Mouse (Mus musculus): Measurements from ENCODE around the gene Nuak1. TPM values are rescaled to one million over a fixed set of nuclear protein-coding genes. Genes with fewer than 3 reads are reported as not detected.

The Nuak1 gene
- polyA plus RNA-seq, 1 experiment from 2014 or later: 4.6 TPM

DNA sequence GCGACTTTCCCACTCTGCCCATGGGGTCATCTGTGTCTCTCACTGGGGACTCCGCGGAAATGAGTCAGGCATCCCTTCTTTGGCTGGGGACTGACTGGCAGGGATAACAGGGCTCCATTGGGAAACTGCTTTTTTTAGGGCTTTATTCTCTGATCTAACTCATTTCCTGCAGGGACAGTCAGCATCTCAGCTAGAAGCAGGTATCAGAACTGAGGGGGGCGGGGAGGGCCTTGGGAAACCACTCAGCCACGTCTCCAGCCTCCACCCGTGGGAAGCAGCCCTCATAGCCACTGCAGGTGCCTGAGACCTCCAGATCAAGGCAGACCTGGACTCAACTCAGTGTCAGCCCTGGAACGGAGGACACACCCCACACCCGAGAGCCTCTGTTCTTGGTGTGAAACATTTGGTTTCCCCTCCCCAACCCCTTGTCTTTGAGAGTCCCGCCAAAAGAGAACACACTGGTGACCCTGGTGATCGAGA lies 68.7 kb downstream of the Nuak1 start:
- 72% methylated on average over 10 of the region's 10 CpGs for WGBS (ENCODE audit: missing documents)
- H3K27ac ChIP-seq: no peak overlapping the region
- H3K4me3 ChIP-seq (ENCODE audit: inconsistent target): no peak overlapping the region
- peaks cover 9% of the 10 kb centered on the region; the same call in 1 of the 2 replicates for H3K36me3 ChIP-seq (ENCODE audit: inconsistent target)
- no peaks in the 10 kb centered on the region for H3K79me2 ChIP-seq (ENCODE audit: inconsistent target)

DNA sequence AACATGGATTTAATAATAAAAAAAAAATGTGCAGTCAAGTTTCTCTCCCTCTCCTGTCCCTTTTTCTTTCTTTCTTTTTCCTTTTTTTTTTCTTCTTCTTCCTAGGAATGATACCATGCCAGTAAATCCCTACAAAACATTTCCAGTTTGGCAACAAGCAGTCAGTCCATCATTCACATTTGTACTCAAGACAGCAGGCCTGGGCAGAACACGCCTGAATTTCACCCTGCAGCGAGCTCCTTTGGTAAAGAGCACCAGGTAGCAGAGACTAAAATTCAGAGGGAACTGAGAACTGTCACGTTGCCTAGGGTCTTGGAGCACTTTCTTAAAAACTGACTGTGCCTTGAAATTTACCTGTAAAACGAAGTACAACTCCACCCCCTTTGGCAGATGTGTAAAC lies 69.2 kb downstream of the Nuak1 start:
- no peak overlapping the region for H3K27ac ChIP-seq
- 97% methylated on average over 4 of the region's 4 CpGs for WGBS (ENCODE audit: missing documents)

DNA sequence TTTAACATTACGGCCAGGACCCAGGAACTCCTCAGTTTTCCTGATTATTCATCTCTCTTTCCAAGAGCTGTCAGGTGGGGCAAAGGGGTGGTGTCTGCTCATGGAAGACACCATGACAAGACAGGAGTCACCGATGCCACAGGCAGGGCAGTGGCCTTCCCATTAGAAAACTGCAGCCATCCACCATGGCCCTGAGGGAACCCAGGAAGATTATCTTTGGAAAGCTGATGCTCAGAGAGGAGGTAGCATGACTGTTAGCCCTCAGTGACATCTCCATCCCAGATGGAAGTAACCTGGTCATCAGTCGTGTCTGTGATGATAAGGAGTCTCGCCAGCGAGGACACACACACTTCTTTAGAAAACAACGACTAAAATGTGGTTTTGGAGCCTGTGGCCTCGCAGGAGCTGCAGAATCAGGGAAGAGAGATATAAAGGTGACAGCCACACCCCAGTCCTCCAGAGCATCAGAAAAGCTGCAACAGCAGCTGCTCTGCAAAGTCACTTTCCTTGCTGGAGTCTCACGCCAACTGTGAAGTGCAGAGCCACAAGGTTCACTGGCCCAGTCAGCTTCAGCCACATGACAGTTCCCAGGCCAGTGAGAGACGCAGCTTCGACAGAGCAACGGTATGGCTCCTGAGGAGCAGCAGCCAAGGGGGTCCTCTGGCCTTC lies 70.6 kb downstream of the Nuak1 start:
- Histone ChIP-seq H3K36me3 (ENCODE audit: inconsistent target) (peaks cover 5% of the 10 kb centered on the region; the same call in 1 of the 2 replicates), H3K27ac (no peak overlapping the region), H3K4me3 (ENCODE audit: inconsistent target) (no peak overlapping the region), H3K79me2 (ENCODE audit: inconsistent target) (no peaks in the 10 kb centered on the region)
- 88% methylated on average over 11 of the region's 11 CpGs for WGBS (ENCODE audit: missing documents)

More for the DNA sequence above, 69.2 kb downstream of the Nuak1 start:
- peaks cover 9% of the 10 kb centered on the region; the same call in 1 of the 2 replicates for H3K36me3 ChIP-seq (ENCODE audit: inconsistent target)
- no peaks in the 10 kb centered on the region for H3K79me2 ChIP-seq (ENCODE audit: inconsistent target)
- no peak overlapping the region for H3K4me3 ChIP-seq (ENCODE audit: inconsistent target)

DNA sequence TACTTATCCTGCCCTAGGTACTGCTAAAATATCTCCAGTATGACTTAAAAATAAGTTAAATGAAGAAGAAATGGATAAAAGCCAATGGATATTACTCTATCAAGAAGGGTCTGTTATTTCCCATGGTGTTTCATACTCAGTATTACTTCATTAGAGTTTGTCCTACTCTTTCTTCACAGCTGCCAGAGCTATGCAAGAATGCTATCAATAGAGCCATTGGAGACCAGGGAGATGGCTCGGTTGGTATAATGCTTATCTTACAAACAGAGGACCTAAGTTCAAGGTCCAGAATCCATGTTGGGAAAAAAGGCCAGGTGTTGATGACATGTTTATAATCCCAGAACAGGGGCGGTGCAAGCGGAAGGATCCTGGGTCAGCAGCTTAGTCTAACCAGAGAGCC lies 72.2 kb downstream of the Nuak1 start:
- no peaks in the 10 kb centered on the region for H3K36me3 ChIP-seq (ENCODE audit: inconsistent target)
- no peak overlapping the region for H3K4me3 ChIP-seq (ENCODE audit: inconsistent target)
- WGBS (ENCODE audit: missing documents): 100% methylated on average over 3 of the region's 3 CpGs
- no peaks in the 10 kb centered on the region for H3K79me2 ChIP-seq (ENCODE audit: inconsistent target)
- no peak overlapping the region for H3K27ac ChIP-seq

DNA sequence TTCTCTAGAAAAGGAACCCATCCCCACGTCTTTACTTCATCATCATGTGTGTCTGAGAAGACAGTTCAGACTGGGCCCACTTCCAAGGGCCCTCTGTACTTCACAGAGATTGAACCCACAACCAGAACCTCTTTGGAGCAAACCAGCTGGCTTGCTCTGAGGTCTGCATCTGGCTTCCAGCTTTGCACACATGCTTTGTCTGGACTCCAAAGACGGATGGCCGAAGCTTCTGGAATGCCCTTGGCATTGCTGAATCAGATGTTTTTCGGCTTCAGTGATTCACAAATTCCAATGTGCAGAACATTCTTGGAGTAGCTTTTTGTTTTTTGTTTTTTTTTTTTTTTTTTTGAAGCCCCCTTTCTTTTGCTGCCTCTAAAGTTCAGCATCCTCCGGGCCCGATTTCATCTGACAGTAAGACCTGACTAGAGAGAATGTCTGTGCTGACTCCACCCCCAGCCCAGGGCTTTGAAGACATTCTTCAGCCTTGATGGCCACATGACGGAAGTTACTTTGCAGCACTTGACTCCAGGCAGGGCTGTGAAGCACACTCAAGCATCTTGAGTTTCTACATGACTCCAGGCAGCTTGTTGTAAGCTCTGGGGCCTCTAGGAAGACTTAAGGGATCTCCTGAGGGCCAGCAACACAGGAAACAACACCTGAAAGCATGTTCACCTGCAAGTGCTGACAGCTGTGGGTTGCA lies 75.1 kb downstream of the Nuak1 start:
- WGBS (ENCODE audit: missing documents): 93% methylated on average over 7 of the region's 7 CpGs
- H3K79me2 ChIP-seq (ENCODE audit: inconsistent target): no peaks in the 10 kb centered on the region
- H3K4me3 ChIP-seq (ENCODE audit: inconsistent target): no peak overlapping the region
- no peaks in the 10 kb centered on the region for H3K36me3 ChIP-seq (ENCODE audit: inconsistent target)
- H3K27ac ChIP-seq: no peak overlapping the region

DNA sequence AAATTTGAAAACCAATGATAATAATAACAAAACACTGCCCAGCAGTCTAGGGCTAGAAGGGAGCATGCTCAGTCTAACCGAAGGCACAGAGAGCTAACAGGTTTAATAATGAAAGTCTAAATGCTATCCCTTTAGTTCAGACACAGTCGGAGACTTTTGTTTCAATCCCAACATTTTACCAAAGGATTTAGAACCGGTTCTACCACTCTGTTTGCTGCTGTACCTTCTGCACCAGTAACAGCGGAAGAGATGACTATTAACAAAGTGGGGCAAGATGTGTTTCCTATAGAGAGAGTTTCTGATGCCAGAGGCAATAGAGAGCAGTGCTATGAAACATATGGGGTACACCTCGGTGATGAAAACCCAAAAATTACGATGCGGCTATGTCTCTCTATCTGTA lies 76.6 kb downstream of the Nuak1 start:
- H3K27ac ChIP-seq: no peak overlapping the region
- 92% methylated on average over 7 of the region's 7 CpGs for WGBS (ENCODE audit: missing documents)
- H3K4me3 ChIP-seq (ENCODE audit: inconsistent target): no peak overlapping the region
- H3K79me2 ChIP-seq (ENCODE audit: inconsistent target): no peaks in the 10 kb centered on the region
- H3K36me3 ChIP-seq (ENCODE audit: inconsistent target): no peaks in the 10 kb centered on the region

DNA sequence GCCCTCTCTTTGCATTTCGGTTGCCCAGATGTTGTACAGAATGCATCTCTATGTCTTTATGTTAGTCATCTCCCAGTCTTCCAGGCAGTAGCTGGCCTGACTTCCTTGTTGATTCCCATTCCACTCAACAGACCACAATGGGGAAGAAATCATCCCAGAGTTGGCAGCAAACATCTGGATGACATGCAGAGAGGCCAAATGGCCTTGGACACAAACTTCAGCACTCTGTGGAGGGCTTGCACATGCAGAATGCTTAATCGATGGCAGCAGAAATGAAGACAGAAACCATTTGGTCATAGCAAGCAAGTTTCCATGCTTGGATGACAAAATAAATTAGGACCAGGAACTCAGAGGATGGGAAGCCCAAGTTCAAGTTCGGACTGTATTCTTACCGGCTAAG lies 79.4 kb downstream of the Nuak1 start:
- no peaks in the 10 kb centered on the region for H3K79me2 ChIP-seq (ENCODE audit: inconsistent target)
- WGBS (ENCODE audit: missing documents): 89% methylated on average over 4 of the region's 4 CpGs
- no peak overlapping the region for H3K4me3 ChIP-seq (ENCODE audit: inconsistent target)
- H3K36me3 ChIP-seq (ENCODE audit: inconsistent target): no peaks in the 10 kb centered on the region
- no peak overlapping the region for H3K27ac ChIP-seq

DNA sequence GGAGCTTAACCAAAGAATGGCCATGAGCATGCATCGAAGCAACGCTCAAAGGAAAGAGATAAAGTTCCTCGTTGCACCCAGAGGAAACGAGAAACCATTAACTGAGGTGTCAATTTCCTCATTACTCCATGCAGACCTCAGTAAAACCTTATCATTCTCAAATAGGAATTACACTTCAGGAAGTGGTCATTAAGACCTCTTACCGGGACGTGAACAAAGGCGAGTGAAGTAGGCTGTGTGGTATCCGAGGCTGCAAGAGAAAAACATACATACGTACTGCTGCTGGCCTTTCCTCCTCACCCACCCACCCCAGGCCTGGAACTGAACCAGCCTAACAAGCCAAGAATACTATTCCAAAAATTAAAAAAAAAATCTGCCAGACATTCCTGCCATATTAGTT lies 80.0 kb downstream of the Nuak1 start:
- 15% methylated on average over 9 of the region's 9 CpGs for WGBS (ENCODE audit: missing documents)
- Histone ChIP-seq H3K27ac (no peak overlapping the region), H3K4me3 (ENCODE audit: inconsistent target) (no peak overlapping the region), H3K36me3 (ENCODE audit: inconsistent target) (no peaks in the 10 kb centered on the region), H3K79me2 (ENCODE audit: inconsistent target) (no peaks in the 10 kb centered on the region)

DNA sequence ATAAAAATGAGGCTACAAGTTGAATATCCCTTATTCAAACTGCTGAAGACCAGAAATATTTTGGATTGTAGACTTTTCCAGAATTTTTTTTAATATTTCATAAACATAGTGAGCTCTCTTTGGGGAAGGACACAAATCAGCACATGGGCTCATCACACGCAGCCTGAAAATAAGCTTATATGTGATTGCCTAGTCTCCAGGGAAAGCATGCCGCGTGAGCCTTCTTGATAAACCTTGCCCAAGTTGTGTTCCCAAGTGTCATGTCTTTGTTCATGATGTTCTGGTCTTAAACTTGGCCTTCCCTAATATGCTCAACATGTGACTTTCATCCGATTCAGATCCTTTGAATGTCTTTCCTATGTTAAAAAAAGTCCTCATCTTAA lies 81.7 kb downstream of the Nuak1 start:
- Histone ChIP-seq H3K4me3 (ENCODE audit: inconsistent target) (no peak overlapping the region), H3K79me2 (ENCODE audit: inconsistent target) (no peaks in the 10 kb centered on the region), H3K27ac (no peak overlapping the region), H3K36me3 (ENCODE audit: inconsistent target) (no peaks in the 10 kb centered on the region)
- 93% methylated on average over 4 of the region's 4 CpGs for WGBS (ENCODE audit: missing documents)

DNA sequence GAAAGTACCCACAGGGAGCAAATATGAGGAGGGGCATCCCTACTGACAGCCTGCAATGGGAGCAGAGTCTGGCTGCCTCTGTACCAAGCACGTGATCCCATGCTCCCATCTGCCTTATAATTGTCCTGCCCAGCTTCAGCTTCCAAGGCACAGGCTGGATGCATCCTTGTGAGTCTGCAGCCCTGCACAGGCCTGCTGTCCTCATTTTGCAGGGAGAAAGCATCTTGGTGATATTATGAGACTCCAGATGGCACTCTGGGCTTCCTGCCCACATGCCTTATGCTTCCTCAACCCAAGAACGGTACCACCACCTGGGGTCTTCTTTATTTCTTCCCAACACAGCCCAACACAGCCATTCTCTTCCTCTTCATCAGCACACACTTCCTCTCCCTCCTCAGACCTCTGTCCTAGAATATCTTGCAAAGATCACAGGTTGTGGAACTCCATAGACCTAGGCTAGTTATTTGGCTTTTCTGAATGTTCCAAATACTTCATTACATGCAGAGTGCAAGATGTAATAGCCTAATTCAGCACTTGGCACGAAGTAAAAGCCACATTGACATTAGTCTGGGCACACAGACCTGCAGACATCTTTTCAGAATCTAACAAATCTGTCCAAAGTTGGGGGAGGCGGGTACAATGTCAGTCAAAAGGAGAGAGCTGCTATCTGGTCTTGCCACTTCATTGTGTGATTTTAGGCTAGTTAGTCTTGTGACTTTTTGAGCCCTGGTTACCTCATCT lies 82.2 kb downstream of the Nuak1 start:
- no peak overlapping the region for H3K27ac ChIP-seq
- no peak overlapping the region for H3K4me3 ChIP-seq (ENCODE audit: inconsistent target)
- no peaks in the 10 kb centered on the region for H3K79me2 ChIP-seq (ENCODE audit: inconsistent target)
- no peaks in the 10 kb centered on the region for H3K36me3 ChIP-seq (ENCODE audit: inconsistent target)
- 49% methylated on average over 4 of the region's 4 CpGs for WGBS (ENCODE audit: missing documents)

DNA sequence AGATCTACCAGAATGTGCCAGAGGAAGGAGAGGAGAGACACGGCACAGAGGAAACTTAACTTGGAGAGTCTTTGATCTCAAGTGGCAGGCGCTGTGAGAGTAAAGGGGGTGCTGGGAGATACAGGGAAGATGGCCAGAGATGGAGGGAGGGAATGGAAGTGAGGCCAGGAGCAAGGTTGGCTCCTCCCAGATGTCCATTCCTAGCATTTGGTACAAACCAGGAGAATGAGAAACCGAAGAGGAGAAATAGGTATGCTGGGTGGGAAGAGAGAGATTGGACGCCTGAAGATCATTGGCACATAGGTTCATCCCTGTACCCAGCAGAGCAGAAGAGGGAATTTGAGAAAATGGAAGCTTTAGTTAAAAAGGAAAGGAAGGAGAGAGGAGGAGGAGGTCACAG lies 82.8 kb downstream of the Nuak1 start:
- Histone ChIP-seq H3K27ac (no peak overlapping the region), H3K36me3 (ENCODE audit: inconsistent target) (no peaks in the 10 kb centered on the region), H3K4me3 (ENCODE audit: inconsistent target) (no peak overlapping the region), H3K79me2 (ENCODE audit: inconsistent target) (no peaks in the 10 kb centered on the region)
- WGBS (ENCODE audit: missing documents): 96% methylated on average over 3 of the region's 4 CpGs

DNA sequence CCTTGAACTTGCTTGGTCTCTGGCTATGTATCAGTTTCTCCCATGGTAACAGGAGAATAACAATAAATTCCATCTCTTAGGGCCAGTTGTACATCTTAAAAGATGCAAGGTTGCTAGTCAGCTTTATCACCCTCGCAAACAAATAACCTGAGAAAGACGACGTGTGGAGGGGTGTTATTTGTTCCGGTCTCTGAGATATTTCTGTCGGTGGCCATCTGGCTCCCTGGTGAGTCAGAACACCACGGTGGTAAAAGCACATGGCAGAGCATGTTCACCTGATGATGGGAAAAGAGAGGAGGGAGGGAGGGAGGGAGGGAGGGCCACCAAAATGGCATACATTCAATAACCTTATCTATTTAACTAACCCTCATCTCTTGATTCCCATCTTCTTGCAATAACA lies 86.1 kb downstream of the Nuak1 start:
- no peaks in the 10 kb centered on the region for H3K36me3 ChIP-seq (ENCODE audit: inconsistent target)
- no peaks in the 10 kb centered on the region for H3K79me2 ChIP-seq (ENCODE audit: inconsistent target)
- no peak overlapping the region for H3K27ac ChIP-seq
- H3K4me3 ChIP-seq (ENCODE audit: inconsistent target): no peak overlapping the region
- 97% methylated on average over 6 of the region's 6 CpGs for WGBS (ENCODE audit: missing documents)

DNA sequence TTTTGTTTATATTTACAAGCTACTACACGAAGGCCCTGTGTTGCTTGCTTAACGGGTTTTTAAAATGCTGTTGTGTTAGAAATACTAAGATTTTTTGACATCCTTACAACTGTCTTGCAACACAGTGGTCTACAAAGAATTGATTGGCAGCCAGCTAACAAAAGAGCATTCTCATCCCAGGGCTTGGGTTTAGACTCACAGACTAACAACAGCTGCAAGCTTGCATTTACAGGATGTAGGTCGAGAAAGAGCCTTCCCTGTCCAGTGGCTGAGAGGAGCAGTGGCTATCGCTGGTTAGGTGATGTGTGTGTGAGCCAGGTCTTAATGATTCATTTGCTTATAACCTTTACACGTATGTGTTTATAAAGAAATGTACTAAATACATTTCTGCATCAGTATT lies 94.7 kb downstream of the Nuak1 start:
- H3K36me3 ChIP-seq (ENCODE audit: inconsistent target): no peaks in the 10 kb centered on the region
- H3K27ac ChIP-seq: no peak overlapping the region
- 89% methylated on average over 5 of the region's 5 CpGs for WGBS (ENCODE audit: missing documents)
- H3K4me3 ChIP-seq (ENCODE audit: inconsistent target): no peak overlapping the region
- no peaks in the 10 kb centered on the region for H3K79me2 ChIP-seq (ENCODE audit: inconsistent target)

DNA sequence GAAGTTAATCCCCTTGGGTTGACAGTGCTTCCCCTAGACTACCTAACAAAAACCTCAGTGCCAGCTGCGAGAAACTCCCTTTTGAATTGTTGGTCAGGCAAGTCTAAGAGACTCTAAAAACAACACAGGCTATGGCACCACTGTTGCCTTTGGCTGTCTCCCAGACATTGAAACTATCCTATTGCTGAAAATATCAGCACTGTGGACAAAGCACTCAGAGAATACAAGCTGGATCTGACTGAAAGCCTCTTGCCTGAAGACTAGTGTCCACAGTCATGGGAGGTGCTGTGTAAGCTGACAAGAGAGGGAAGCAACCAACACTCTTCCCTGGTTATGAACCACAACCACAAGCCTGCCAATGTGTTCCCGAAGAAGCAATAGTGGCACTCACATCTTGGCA lies 96.9 kb downstream of the Nuak1 start:
- H3K36me3 ChIP-seq (ENCODE audit: inconsistent target): no peaks in the 10 kb centered on the region
- no peak overlapping the region for H3K4me3 ChIP-seq (ENCODE audit: inconsistent target)
- no peak overlapping the region for H3K27ac ChIP-seq
- 83% methylated on average over 2 of the region's 2 CpGs for WGBS (ENCODE audit: missing documents)
- H3K79me2 ChIP-seq (ENCODE audit: inconsistent target): no peaks in the 10 kb centered on the region

DNA sequence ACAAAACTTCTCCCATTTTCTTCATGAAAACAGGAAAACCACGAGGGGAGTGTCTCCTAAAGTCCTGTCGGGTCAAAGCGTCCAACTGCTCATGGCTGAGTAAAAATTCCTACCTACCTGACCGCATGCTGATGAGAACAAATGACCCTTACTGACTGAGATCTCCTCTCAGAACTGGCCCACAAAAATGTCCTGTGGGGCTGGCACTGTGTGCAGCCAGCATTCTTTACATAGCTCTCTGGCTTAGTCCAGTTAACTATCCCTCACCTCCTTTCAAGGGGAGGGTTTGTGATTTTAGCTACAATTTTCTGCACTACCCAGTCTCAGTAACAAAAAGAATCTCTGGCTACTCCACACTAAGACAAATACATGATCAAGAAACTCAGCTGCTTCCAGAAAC lies 100.9 kb downstream of the Nuak1 start:
- Histone ChIP-seq H3K4me3 (ENCODE audit: inconsistent target) (no peak overlapping the region), H3K36me3 (ENCODE audit: inconsistent target) (no peaks in the 10 kb centered on the region), H3K79me2 (ENCODE audit: inconsistent target) (no peaks in the 10 kb centered on the region), H3K27ac (peak overlapping the region; percentile 86)
- 55% methylated on average over 4 of the region's 4 CpGs for WGBS (ENCODE audit: missing documents)

Data from macrophage (primary cell).